Mouse (Mus musculus) neural tube, embryonic 10.5 days (tissue): Measurements from ENCODE around the gene Adgrl3.

ENCODE experiments used
- DNase-seq: peaks from one replicate; pipeline ENCODE4 v3.0.0-alpha.2; 2017; ENCODE audit warnings: low spot score; ENCODE audit errors: extremely low spot score

Adgrl3 gene

GRCm38 (mm10) chr5:81076377-81076776 lies 56.4 kb downstream of the Adgrl3 start:
- DNase-seq = no peak

DNA sequence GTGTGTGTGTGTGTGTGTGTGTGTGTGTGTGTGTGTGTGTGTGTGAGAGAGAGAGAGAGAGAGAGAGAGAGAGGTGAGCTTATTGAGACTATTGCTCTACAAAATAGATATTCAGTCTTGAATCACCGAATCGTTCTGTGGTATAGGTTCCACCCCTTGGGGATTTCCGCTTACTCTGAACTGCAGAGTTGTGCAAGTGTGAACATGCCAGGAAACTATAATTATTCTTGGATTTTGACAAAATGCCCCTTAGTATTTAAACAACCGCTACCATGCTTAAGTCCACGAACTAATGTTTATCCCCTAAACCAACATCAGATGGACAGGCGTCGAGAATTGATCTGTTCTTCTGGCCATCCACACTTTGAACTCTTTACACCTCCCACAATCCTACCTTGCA lies 57.1 kb downstream of the Adgrl3 start:
- DNase-seq = no peak

- no peak for DNase-seq
Measured at GRCm38 (mm10) chr5:81077990-81078389, 58.1 kb downstream of the Adgrl3 start.

GRCm38 (mm10) chr5:81083698-81084360 lies 63.9 kb downstream of the Adgrl3 start:
- no peak for DNase-seq

GRCm38 (mm10) chr5:81085152-81085551 lies 65.2 kb downstream of the Adgrl3 start:
- no peak for DNase-seq

- DNase-seq = no peak
Measured at GRCm38 (mm10) chr5:81088667-81089066, 68.7 kb downstream of the Adgrl3 start.

GRCm38 (mm10) chr5:81094618-81095017 lies 74.7 kb downstream of the Adgrl3 start:
- DNase-seq = no peak

DNA sequence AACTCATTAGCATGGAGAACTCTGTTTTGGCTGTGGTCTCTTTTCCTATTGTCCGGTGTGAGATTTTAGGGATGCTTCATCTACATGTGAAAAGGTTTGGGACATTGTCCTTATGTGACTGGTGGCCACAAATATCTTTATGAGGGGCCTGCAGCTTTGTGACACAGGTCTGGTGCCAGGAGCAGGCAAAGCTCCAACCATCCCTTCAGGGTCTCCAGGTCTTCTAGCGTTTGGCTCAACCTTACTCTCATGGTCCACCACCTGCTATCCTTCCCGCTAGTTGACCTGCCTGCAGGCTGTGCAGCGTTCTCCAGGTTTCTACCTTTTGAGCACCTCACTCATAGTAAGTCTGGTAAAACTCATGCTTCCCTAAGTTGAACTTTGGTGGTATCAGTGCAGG lies 77.2 kb downstream of the Adgrl3 start:
- DNase-seq = no peak

DNA sequence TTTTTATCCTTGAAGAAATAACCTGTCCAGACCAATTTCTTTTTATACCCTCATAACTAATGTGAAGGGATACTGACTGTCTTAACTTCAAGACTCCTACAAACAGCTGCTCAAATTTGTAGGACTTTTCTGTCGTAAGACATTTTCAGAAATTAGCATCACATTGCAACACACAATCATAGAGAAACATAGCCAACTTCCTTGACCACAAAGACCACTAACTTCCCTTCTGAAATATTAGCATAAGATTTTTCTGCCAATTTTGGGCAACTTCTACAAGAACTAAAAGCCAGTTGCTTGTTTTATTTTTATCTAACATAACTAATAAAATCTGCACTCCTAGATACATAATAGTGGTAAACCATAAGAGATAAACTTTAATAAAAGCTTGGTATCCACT lies 87.5 kb downstream of the Adgrl3 start:
- DNase-seq = no peak

- DNase-seq = no peak
Measured at GRCm38 (mm10) chr5:81124483-81124882, 104.5 kb downstream of the Adgrl3 start.

DNA sequence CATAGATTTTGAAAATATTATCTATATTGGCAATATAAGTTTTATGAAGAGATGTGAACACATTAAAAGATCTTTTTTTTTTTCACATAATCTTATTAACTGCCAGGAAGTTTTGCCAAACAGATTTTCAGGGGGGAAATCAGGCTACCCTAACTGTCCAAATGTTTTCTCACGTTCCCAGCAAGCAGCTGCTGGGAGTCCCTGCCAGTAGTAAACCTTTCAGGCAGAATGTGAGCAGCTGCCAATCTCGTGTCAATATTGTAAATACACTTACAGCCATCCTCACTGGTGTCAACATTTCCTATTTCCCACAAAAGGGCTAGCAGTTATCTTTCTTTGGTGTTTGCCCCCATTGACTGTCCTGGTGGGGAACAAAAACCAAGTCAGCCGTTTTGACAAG lies 107.7 kb downstream of the Adgrl3 start:
- no peak for DNase-seq

DNA sequence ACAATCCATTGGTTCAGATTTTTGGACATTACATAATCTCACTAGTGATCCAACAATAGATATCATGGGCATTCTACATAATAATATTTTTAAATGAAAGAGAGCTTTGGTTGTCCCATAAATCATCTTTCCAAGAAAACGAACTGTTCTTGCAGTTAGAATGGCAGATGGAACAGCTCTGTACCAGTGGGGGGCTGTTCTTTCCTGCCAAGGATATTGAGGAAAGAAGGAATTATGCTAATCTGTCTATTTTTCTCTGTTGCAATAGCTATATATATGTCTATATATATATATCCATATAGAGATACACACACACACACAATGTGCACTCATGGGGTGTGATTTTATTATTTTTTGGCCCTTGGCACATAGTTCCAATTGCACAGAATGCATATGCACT lies 116.5 kb downstream of the Adgrl3 start:
- no peak for DNase-seq

GRCm38 (mm10) chr5:81155791-81156190 lies 135.9 kb downstream of the Adgrl3 start:
- DNase-seq = no peak

DNA sequence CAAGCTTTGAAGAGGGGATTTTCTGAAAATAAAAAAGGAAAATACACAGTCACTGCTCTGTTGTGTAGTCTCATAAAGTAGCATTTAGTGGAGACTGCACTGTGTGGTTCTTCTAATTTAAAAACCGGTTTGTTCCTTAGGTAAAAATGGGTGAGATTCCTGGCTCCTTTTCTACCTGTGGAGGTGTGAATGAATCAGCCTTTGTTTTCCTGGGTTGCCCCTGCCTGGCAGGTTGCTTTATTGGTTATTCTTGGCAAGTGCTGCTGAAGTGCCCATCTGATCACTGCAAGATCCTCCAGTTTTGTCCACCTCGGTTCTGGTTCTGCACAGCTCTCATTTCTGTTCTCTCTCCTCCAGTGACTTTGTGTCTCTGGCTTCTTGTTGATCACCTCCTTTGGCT lies 136.3 kb downstream of the Adgrl3 start:
- DNase-seq = no peak

- DNase-seq = no peak
Measured at GRCm38 (mm10) chr5:81156796-81157195, 136.9 kb downstream of the Adgrl3 start.

DNA sequence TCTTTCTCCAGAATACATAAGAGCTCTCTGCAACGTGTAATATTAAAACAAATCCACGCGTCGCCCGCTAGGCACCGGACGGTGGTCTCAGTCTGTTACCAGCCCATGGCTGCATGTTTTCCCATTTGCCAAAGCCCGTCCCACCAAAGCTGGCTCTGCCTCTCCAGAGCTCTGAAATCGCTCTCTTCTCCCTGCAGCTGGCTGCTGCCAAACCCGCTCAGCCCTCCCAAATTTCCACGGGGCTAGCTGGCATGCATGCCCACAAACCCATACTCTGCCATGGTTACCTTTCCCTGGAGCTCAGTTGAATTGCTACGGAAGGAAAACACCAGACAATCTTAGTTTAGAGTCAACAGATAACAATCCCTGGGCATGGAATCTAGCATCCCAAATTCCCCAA lies 139.1 kb downstream of the Adgrl3 start:
- DNase-seq = no peak

GRCm38 (mm10) chr5:81160431-81160830 lies 140.5 kb downstream of the Adgrl3 start:
- DNase-seq = no peak

- DNase-seq = no peak
Measured at GRCm38 (mm10) chr5:81188871-81189485, 169.0 kb downstream of the Adgrl3 start.

DNA sequence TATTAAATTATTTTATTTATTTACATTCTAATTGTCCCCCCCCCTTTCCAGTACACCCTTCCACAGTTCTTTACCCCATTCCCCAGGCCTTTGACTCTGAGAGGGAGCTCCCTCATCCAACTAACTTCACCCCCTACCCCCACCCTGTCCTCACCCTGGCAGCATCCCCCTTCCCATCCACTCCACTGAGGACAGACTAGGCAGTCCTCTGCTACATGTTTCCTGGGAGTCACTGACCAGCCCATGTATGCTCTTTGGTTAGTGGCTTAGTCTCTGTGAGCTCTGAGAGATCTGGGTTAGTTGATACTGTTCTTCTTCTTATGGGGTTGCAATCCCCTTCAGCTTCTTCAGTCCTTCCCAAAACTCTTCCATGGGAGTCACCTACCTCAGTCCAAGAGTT lies 180.4 kb downstream of the Adgrl3 start:
- DNase-seq = no peak

GRCm38 (mm10) chr5:81201885-81202284 lies 181.9 kb downstream of the Adgrl3 start:
- DNase-seq = no peak

DNA sequence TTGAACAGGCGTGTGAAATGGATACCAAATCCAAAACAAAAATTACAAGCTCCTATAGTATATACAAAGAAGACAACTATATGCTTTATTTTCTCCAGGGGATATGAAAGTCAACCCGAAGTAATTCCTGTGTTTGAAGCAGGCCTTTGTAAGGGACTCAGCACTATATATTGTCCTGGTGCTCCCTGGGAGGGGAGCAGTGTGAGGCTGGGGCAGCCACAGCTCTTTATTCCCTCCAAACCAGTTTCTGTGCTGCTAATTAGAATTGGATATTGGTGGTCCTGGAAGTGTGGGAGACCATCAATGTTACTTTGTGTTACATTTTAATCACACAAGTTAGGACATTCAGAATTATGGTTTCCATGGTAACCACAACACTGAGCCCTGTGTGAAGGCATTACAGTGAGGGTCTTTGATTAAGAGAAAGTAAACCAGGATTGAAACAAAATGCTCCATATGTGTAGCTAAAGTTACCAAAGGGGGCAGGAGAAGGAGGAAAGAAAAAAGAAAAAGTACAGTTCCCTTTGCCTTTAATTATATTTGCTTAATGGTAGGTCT lies 198.6 kb downstream of the Adgrl3 start:
- DNase-seq = no peak

- DNase-seq = no peak
Measured at GRCm38 (mm10) chr5:81224465-81224864, 204.5 kb downstream of the Adgrl3 start.

DNA sequence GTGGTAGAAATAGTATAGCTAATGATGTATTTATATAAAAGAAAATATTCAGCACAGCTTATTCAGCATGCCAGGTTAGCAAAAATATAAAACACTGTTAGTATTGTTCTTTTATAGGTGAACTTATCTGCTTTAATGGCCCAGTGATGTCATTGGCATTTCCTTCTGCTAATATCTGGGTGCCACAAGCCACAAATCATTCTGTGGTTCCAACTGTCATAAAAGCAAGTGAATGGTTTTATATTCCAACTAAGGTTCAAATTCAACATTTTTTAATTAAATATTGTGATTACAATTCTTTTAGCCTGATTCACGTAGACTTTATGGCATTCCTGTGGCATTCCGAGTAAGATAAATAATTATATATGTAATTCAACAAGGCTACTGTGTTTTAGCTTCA lies 205.5 kb downstream of the Adgrl3 start:
- DNase-seq = no peak
